9 mouse cellular contexts compared by ENCODE assay signal in the genomic region with DNA sequence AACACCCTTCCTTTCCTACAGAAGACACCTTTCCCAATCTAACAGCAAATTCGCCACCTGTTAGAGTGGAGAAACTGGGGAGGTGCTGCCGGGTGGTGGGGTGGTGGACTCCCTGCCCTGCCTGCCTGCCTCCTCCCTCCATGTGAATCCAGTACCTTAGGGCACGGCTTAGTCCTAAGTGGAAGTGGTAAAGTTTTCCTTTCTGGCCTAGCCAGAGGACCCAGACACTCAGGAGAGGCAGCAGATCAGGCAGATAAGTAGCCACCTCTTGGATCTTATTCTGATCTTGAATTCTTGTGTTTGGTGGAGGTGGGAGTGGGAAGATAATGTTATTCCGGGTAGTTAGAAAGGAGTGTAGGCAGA. TPM values are rescaled to one million over a fixed set of nuclear protein-coding genes. Genes with fewer than 3 reads are reported as not detected.
A peak's percentile ranks its signal among the peaks of the same experiment; 100 is the strongest.
DNase-seq lines count a peak whose midpoint lies in the region; ATAC-seq and TF ChIP-seq lines count a peak whose summit lies in the region.
"Had no signal": no experiment of that assay in that cellular context is flagged by ENCODE, and none has a peak within 500 bp of the region (broad histone marks: within the 10 kb centered on the region; RNA-seq: fewer than 3 reads in every experiment).

No protein-coding gene starts in this region.

- 4% methylated on average over 4 of the region's 4 CpGs for WGBS in forebrain, embryonic 12.5 days
- 0% methylated on average over 4 of the region's 4 CpGs for WGBS in forebrain, embryonic 15.5 days
- 2% methylated on average over 4 of the region's 4 CpGs for WGBS in liver, adult 2 months
- WGBS in intestine, postnatal 0 days = 2% methylated on average over 4 of the region's 4 CpGs
- 6% methylated on average over 4 of the region's 4 CpGs for WGBS in neural tube, embryonic 12.5 days

- peaks cover 99% of the 10 kb centered on the region for H3K27me3 ChIP-seq in forebrain, embryonic 12.5 days
- H3K27me3 ChIP-seq in forebrain, embryonic 15.5 days = peaks cover 94% of the 10 kb centered on the region
- peaks cover 22% of the 10 kb centered on the region; the same call in 1 of the 2 replicates for H3K27me3 ChIP-seq in liver, adult 2 months (ENCODE audit: control insufficient read depth, insufficient read depth, low read length)
- peaks cover 6% of the 10 kb centered on the region; the same call in 1 of the 2 replicates for H3K27me3 ChIP-seq in intestine, postnatal 0 days (replicated peaks; ENCODE audit: control insufficient read depth, insufficient read depth, low read length)
- peaks cover 90% of the 10 kb centered on the region for H3K27me3 ChIP-seq in neural tube, embryonic 12.5 days (replicated peaks)

- no peak overlapping the region for H3K9ac ChIP-seq in forebrain, embryonic 12.5 days
- H3K9ac ChIP-seq in forebrain, embryonic 15.5 days (replicated peaks) = no peak overlapping the region
- H3K9ac ChIP-seq in liver, adult 2 months (ENCODE audit: low read depth, low read length) = 0 out of 2 replicates have a peak overlapping the region, but pooled peaks have one; percentile 23
- H3K9ac ChIP-seq in intestine, postnatal 0 days (ENCODE audit: low read depth, low read length) = peak overlapping the region; percentile 94; the same call in 1 of the 2 replicates
- no peak overlapping the region for H3K9ac ChIP-seq in neural tube, embryonic 12.5 days

- TF ChIP-seq CTCF in liver, adult 2 months (IDR thresholded peaks at IDR 0.05; ENCODE audit: low read depth, low read length) = no peak
- TF ChIP-seq CTCF in intestine, postnatal 0 days (IDR thresholded peaks at IDR 0.05; ENCODE audit: low read depth) = no peak

- no peaks in the 10 kb centered on the region for H3K79me2 ChIP-seq in liver, adult 2 months (ENCODE audit: control insufficient read depth, insufficient read depth, low read length)

- H3K4me2 ChIP-seq in forebrain, embryonic 12.5 days = peak overlapping the region; percentile 34
- no peak overlapping the region for H3K4me2 ChIP-seq in forebrain, embryonic 15.5 days (replicated peaks)
- H3K4me2 ChIP-seq in intestine, postnatal 0 days (replicated peaks; ENCODE audit: low read depth) = peak overlapping the region; percentile 69
- H3K4me2 ChIP-seq in neural tube, embryonic 12.5 days (replicated peaks) = peak overlapping the region; percentile 53

- ATAC-seq in forebrain, embryonic 12.5 days (ENCODE audit: low FRiP score) = no peak
- no peak for ATAC-seq in forebrain, embryonic 15.5 days (replicated peaks)
- peak; percentile 78 for ATAC-seq in intestine, postnatal 0 days
- no peak for ATAC-seq in neural tube, embryonic 12.5 days (ENCODE audit: low FRiP score, low read depth)

- DNase-seq in liver, adult 2 months (ENCODE audit: extremely low read depth, low read depth, low spot score) = no peak
- DNase-seq in liver = no peak
- no peak for DNase-seq in frontal cortex, postnatal 25 days (ENCODE audit: low spot score in 2 of 2)
- DNase-seq in spleen, postnatal 14 days (ENCODE audit: low spot score in 2 of 2) = no peak

- H3K9me3 ChIP-seq in forebrain, embryonic 12.5 days = no peaks in the 10 kb centered on the region
- no peaks in the 10 kb centered on the region for H3K9me3 ChIP-seq in forebrain, embryonic 15.5 days
- H3K9me3 ChIP-seq in intestine, postnatal 0 days (ENCODE audit: control insufficient read depth) = no peaks in the 10 kb centered on the region
- no peaks in the 10 kb centered on the region for H3K9me3 ChIP-seq in neural tube, embryonic 12.5 days

- 0 out of 2 replicates have a peak overlapping the region, but pooled peaks have one; percentile 16 for H3K4me3 ChIP-seq in forebrain, embryonic 12.5 days (replicated peaks)
- H3K4me3 ChIP-seq in forebrain, embryonic 15.5 days = no peak overlapping the region
- peak overlapping the region; percentile 23; the same call in 1 of the 2 replicates for H3K4me3 ChIP-seq in liver, adult 2 months (ENCODE audit: insufficient read depth, low read depth, low read length)
- peak overlapping the region; percentile 74 for H3K4me3 ChIP-seq in intestine, postnatal 0 days (ENCODE audit: low read depth, low read length)
- peak overlapping the region; percentile 16; the same call in 1 of the 2 replicates for H3K4me3 ChIP-seq in neural tube, embryonic 12.5 days
- H3K4me3 ChIP-seq: erythroblast, embryonic 14.5 days had no signal

- no peaks in the 10 kb centered on the region for H3K36me3 ChIP-seq in forebrain, embryonic 12.5 days (replicated peaks)
- H3K36me3 ChIP-seq in forebrain, embryonic 15.5 days = no peaks in the 10 kb centered on the region
- no peaks in the 10 kb centered on the region for H3K36me3 ChIP-seq in liver, adult 2 months (ENCODE audit: control insufficient read depth, insufficient read depth, low read length)
- peaks cover 8% of the 10 kb centered on the region; the same call in 1 of the 2 replicates for H3K36me3 ChIP-seq in intestine, postnatal 0 days (ENCODE audit: control insufficient read depth, insufficient read depth)
- H3K36me3 ChIP-seq in neural tube, embryonic 12.5 days = no peaks in the 10 kb centered on the region

- H3K4me1 ChIP-seq in forebrain, embryonic 12.5 days = peaks cover 20% of the 10 kb centered on the region
- peaks cover 9% of the 10 kb centered on the region for H3K4me1 ChIP-seq in forebrain, embryonic 15.5 days
- peaks cover 3% of the 10 kb centered on the region for H3K4me1 ChIP-seq in liver, adult 2 months (ENCODE audit: control insufficient read depth, insufficient read depth, low read length)
- no peaks in the 10 kb centered on the region for H3K4me1 ChIP-seq in intestine, postnatal 0 days (replicated peaks; ENCODE audit: control insufficient read depth, insufficient read depth, low read length)
- peaks cover 21% of the 10 kb centered on the region; the same call in 1 of the 2 replicates for H3K4me1 ChIP-seq in neural tube, embryonic 12.5 days

- TF ChIP-seq POLR2A in liver, adult 2 months (IDR thresholded peaks at IDR 0.05; ENCODE audit: extremely low read depth, insufficient read depth, low read length) = no peak

- no peak overlapping the region for H3K27ac ChIP-seq in forebrain, embryonic 12.5 days
- H3K27ac ChIP-seq in forebrain, embryonic 15.5 days (replicated peaks) = no peak overlapping the region
- no peak overlapping the region for H3K27ac ChIP-seq in liver, adult 2 months (replicated peaks; ENCODE audit: insufficient read depth, low read depth, low read length)
- peak overlapping the region; percentile 88 for H3K27ac ChIP-seq in intestine, postnatal 0 days (ENCODE audit: low read depth, low read length)
- H3K27ac ChIP-seq in neural tube, embryonic 12.5 days = no peak overlapping the region

RNA-seq across cellular contexts. Expression of a gene that starts 7.1 kb away (rescaled TPM):
- not detected in 2 replicates for polyA plus RNA-seq in forebrain, embryonic 12.5 days (2016; fragmentation: Nextera tagmentation; extraction: Ambion mirVana)
- polyA plus RNA-seq in forebrain, embryonic 15.5 days (2015; fragmentation: Nextera tagmentation; extraction: Ambion mirVana) = not detected in 2 replicates
- not detected in 2 replicates for total RNA-seq in liver, adult 2 months (2014; rRNA removed)
- 0.04 TPM in 1 of 2 replicates, not detected in the other for polyA plus RNA-seq in liver, adult 2 months (2012; rRNA removed)
- 35.0 and 38.9 TPM in 2 replicates for polyA plus RNA-seq in intestine, postnatal 0 days (2015; fragmentation: Nextera tagmentation; extraction: Ambion mirVana)
- not detected in 2 replicates for polyA plus RNA-seq in neural tube, embryonic 12.5 days (2016; fragmentation: Nextera tagmentation; extraction: Ambion mirVana)

RNA-seq across cellular contexts. Expression of a gene that starts 22.3 kb away (rescaled TPM):
- polyA plus RNA-seq in forebrain, embryonic 12.5 days (2016; fragmentation: Nextera tagmentation; extraction: Ambion mirVana) = not detected in 2 replicates
- polyA plus RNA-seq in forebrain, embryonic 15.5 days (2015; fragmentation: Nextera tagmentation; extraction: Ambion mirVana) = not detected in 2 replicates
- 106 and 128 TPM in 2 replicates for total RNA-seq in liver, adult 2 months (2014; rRNA removed)
- 154 and 217 TPM in 2 replicates for polyA plus RNA-seq in liver, adult 2 months (2012; rRNA removed)
- 0.95 and 1.1 TPM in 2 replicates for polyA plus RNA-seq in intestine, postnatal 0 days (2015; fragmentation: Nextera tagmentation; extraction: Ambion mirVana)
- polyA plus RNA-seq in neural tube, embryonic 12.5 days (2016; fragmentation: Nextera tagmentation; extraction: Ambion mirVana) = not detected in 2 replicates
- polyA plus RNA-seq: erythroblast, embryonic 14.5 days had no signal

RNA-seq across cellular contexts. Expression of a gene that starts 30.2 kb away (rescaled TPM):
- not detected in 2 replicates for polyA plus RNA-seq in forebrain, embryonic 12.5 days (2016; fragmentation: Nextera tagmentation; extraction: Ambion mirVana)
- not detected in 2 replicates for polyA plus RNA-seq in forebrain, embryonic 15.5 days (2015; fragmentation: Nextera tagmentation; extraction: Ambion mirVana)
- total RNA-seq in liver, adult 2 months (2014; rRNA removed) = not detected in 2 replicates
- not detected in 2 replicates for polyA plus RNA-seq in liver, adult 2 months (2012; rRNA removed)
- 6.7 and 9.2 TPM in 2 replicates for polyA plus RNA-seq in intestine, postnatal 0 days (2015; fragmentation: Nextera tagmentation; extraction: Ambion mirVana)
- polyA plus RNA-seq in neural tube, embryonic 12.5 days (2016; fragmentation: Nextera tagmentation; extraction: Ambion mirVana) = not detected in 2 replicates
- polyA plus RNA-seq: erythroblast, embryonic 14.5 days had no signal

Comparison
In these comparisons a context has a peak if more than half of its experiments do, and no peak if none do; other contexts are left out.
1. H3K9ac ChIP-seq: peak in liver, adult 2 months (single experiment) and intestine, postnatal 0 days (single experiment); none in forebrain, embryonic 12.5 days (single experiment), forebrain, embryonic 15.5 days (single experiment) and neural tube, embryonic 12.5 days (single experiment).
2. RNA of a gene that starts 7.1 kb away (polyA plus RNA-seq): 35.0 to 38.9 TPM in intestine, postnatal 0 days; 0.04 TPM in liver, adult 2 months, not detected in forebrain, embryonic 12.5 days, not detected in forebrain, embryonic 15.5 days and not detected in neural tube, embryonic 12.5 days; every median in the first group is over 10 times any median in the second.
3. RNA of a gene that starts 22.3 kb away (polyA plus RNA-seq): 154 to 217 TPM in liver, adult 2 months; 0.95 to 1.1 TPM in intestine, postnatal 0 days, not detected in forebrain, embryonic 12.5 days, not detected in forebrain, embryonic 15.5 days and not detected in neural tube, embryonic 12.5 days; every median in the first group is over 10 times any median in the second.